In genomic region chr11:114066098-114066950, GRCm38 (mm10) we compare ENCODE assay signal across 8 mouse cellular contexts. TPM values are rescaled to one million over a fixed set of nuclear protein-coding genes. Genes with fewer than 3 reads are reported as not detected.
DNase-seq lines count a peak whose midpoint lies in the region; ATAC-seq and TF ChIP-seq lines count a peak whose summit lies in the region.

No protein-coding gene starts in this region.

- H3K9ac ChIP-seq in kidney, embryonic 15.5 days = peak overlapping the region; percentile 65
- peak overlapping the region; percentile 83 for H3K9ac ChIP-seq in embryonic facial prominence, embryonic 13.5 days
- peak overlapping the region; percentile 85 for H3K9ac ChIP-seq in hindbrain, embryonic 16.5 days (ENCODE audit: low read depth, low read length)
- no peak overlapping the region for H3K9ac ChIP-seq in lung, postnatal 0 days (replicated peaks; ENCODE audit: low read depth)

- under 1% methylated on average over 82 of the region's 90 CpGs for WGBS in kidney, embryonic 15.5 days
- WGBS in embryonic facial prominence, embryonic 13.5 days = under 1% methylated on average over 85 of the region's 90 CpGs
- under 1% methylated on average over 70 of the region's 90 CpGs for WGBS in hindbrain, embryonic 16.5 days
- WGBS in lung, postnatal 0 days = 1% methylated on average over 82 of the region's 90 CpGs

- H3K36me3 ChIP-seq in kidney, embryonic 15.5 days = no peaks in the 10 kb centered on the region
- no peaks in the 10 kb centered on the region for H3K36me3 ChIP-seq in embryonic facial prominence, embryonic 13.5 days
- H3K36me3 ChIP-seq in hindbrain, embryonic 16.5 days (ENCODE audit: control insufficient read depth, insufficient read depth, low read length) = no peaks in the 10 kb centered on the region
- no peaks in the 10 kb centered on the region for H3K36me3 ChIP-seq in lung, postnatal 0 days (ENCODE audit: insufficient read depth, low read length)

- peak overlapping the region; percentile 63 for H3K4me3 ChIP-seq in kidney, embryonic 15.5 days (replicated peaks)
- peak overlapping the region; percentile 69 for H3K4me3 ChIP-seq in embryonic facial prominence, embryonic 13.5 days
- peak overlapping the region; percentile 76 for H3K4me3 ChIP-seq in hindbrain, embryonic 16.5 days (ENCODE audit: low read length)
- peak overlapping the region; percentile 47 for H3K4me3 ChIP-seq in lung, postnatal 0 days (ENCODE audit: low read depth, low read length)

- ATAC-seq in kidney, embryonic 15.5 days (replicated peaks; ENCODE audit: low FRiP score) = peak; percentile 17; the same call in 1 of the 2 replicates
- ATAC-seq in embryonic facial prominence, embryonic 13.5 days (ENCODE audit: insufficient number of reproducible peaks, insufficient read depth, low FRiP score, low TSS enrichment, low read depth) = peak; percentile 10; the same call in 1 of the 2 replicates
- ATAC-seq in hindbrain, embryonic 16.5 days = peak; percentile 43
- peak; percentile 29 for ATAC-seq in lung, postnatal 0 days

- H3K27ac ChIP-seq in kidney, embryonic 15.5 days = peak overlapping the region; percentile 90
- peak overlapping the region; percentile 91 for H3K27ac ChIP-seq in embryonic facial prominence, embryonic 13.5 days
- peak overlapping the region; percentile 90 for H3K27ac ChIP-seq in hindbrain, embryonic 16.5 days (ENCODE audit: low read depth, low read length)
- H3K27ac ChIP-seq in lung, postnatal 0 days (ENCODE audit: low read length) = no peak overlapping the region

- H3K4me2 ChIP-seq in kidney, embryonic 15.5 days = peak overlapping the region; percentile 99
- peak overlapping the region; percentile 97 for H3K4me2 ChIP-seq in embryonic facial prominence, embryonic 13.5 days
- H3K4me2 ChIP-seq in hindbrain, embryonic 16.5 days (ENCODE audit: low read length) = peak overlapping the region; percentile 87
- peak overlapping the region; percentile 83 for H3K4me2 ChIP-seq in lung, postnatal 0 days (replicated peaks; ENCODE audit: low read depth, low read length)

- TF ChIP-seq CTCF in lung, postnatal 0 days (IDR thresholded peaks at IDR 0.05) = 0 out of 2 replicates have a peak, but pooled peaks have one; percentile 8

- no peaks in the 10 kb centered on the region for H3K9me3 ChIP-seq in kidney, embryonic 15.5 days (replicated peaks)
- H3K9me3 ChIP-seq in embryonic facial prominence, embryonic 13.5 days = no peaks in the 10 kb centered on the region
- H3K9me3 ChIP-seq in hindbrain, embryonic 16.5 days (ENCODE audit: control insufficient read depth, low read length) = no peaks in the 10 kb centered on the region
- no peaks in the 10 kb centered on the region for H3K9me3 ChIP-seq in lung, postnatal 0 days (ENCODE audit: low read length)

- peaks cover 71% of the 10 kb centered on the region for H3K27me3 ChIP-seq in kidney, embryonic 15.5 days
- H3K27me3 ChIP-seq in embryonic facial prominence, embryonic 13.5 days = peaks cover 45% of the 10 kb centered on the region
- H3K27me3 ChIP-seq in hindbrain, embryonic 16.5 days (replicated peaks; ENCODE audit: control insufficient read depth, insufficient read depth, low read length) = peaks cover 15% of the 10 kb centered on the region
- H3K27me3 ChIP-seq in lung, postnatal 0 days (replicated peaks; ENCODE audit: insufficient read depth, low read length) = peaks cover 21% of the 10 kb centered on the region; the same call in 1 of the 2 replicates

- peaks cover 55% of the 10 kb centered on the region for H3K4me1 ChIP-seq in kidney, embryonic 15.5 days
- H3K4me1 ChIP-seq in embryonic facial prominence, embryonic 13.5 days = peaks cover 62% of the 10 kb centered on the region
- H3K4me1 ChIP-seq in hindbrain, embryonic 16.5 days (ENCODE audit: control insufficient read depth, insufficient read depth, low read depth, low read length) = peaks cover 54% of the 10 kb centered on the region
- no peaks in the 10 kb centered on the region for H3K4me1 ChIP-seq in lung, postnatal 0 days (ENCODE audit: insufficient read depth, low read depth, low read length)

- no peak for TF ChIP-seq EP300 in lung, postnatal 0 days (IDR thresholded peaks at IDR 0.05)

- DNase-seq in kidney, adult 9 months = no peak
- peak; percentile 22 for DNase-seq in WW6 (ENCODE audit: low read depth, low spot score)
- peak; percentile 19 for DNase-seq in lung, postnatal 0 days (ENCODE audit: low spot score)
- peak; percentile 36 for DNase-seq in yolk sac, embryonic 10.5 days (ENCODE audit: low spot score)
- no peak for DNase-seq in thymus, postnatal 10 days (ENCODE audit: low spot score in 2 of 2)

RNA-seq across cellular contexts. Expression of gene Sdk2, which starts 0.5 kb away (rescaled TPM):
- polyA plus RNA-seq in kidney, embryonic 15.5 days (2015; fragmentation: Nextera tagmentation; extraction: Ambion mirVana) = 3.6 and 4.3 TPM in 2 replicates
- 3.8 and 4.8 TPM in 2 replicates for polyA plus RNA-seq in embryonic facial prominence, embryonic 13.5 days (2015; fragmentation: Nextera tagmentation; extraction: Ambion mirVana)
- polyA plus RNA-seq in hindbrain, embryonic 16.5 days (2015; fragmentation: Nextera tagmentation; extraction: Ambion mirVana) = 3.3 and 3.6 TPM in 2 replicates
- 0.66 and 0.93 TPM in 2 replicates for polyA plus RNA-seq in lung, postnatal 0 days (2015; fragmentation: Nextera tagmentation; extraction: Ambion mirVana)

Comparison
In these comparisons a context has a peak if more than half of its experiments do, and no peak if none do; other contexts are left out.
1. DNase-seq: peak in WW6 (single experiment), lung, postnatal 0 days (single experiment) and yolk sac, embryonic 10.5 days (single experiment); none in kidney, adult 9 months (single experiment) and thymus, postnatal 10 days (0 of 2).
2. Peak in every context shown above with its lines, with median percentiles within 50 percentile points of each other: ATAC-seq, H3K4me2 ChIP-seq and H3K4me3 ChIP-seq.